Mouse (Mus musculus) limb, embryonic 12.5 days (tissue): ENCODE measurements at regions not wholly inside any gene's neighbourhood (a gene's known extent, or its start where the extent isn't known, plus 50 kb on each side); places are given as distances from the start of the nearest gene placed in this dataset.

Experiments
- ATAC-seq: fragments of 200-750 bp; cut with Nextera tagmentation; 2 replicates; pipeline ENCODE4 v1.8.0; 2017; ENCODE audit warnings: low read depth, moderate TSS enrichment; ENCODE audit not compliant: insufficient number of reproducible peaks, insufficient read depth, low FRiP score, low TSS enrichment
- H3K27ac ChIP-seq: fragments of 300-500 bp; sonication (generic); 2 replicates; pipeline ENCODE4 v1.5.1; 2016; ENCODE audit warnings: mild to moderate bottlenecking, moderate library complexity
- H3K27me3 ChIP-seq: fragments of 300-500 bp; sonication (generic); 2 replicates; pipeline ENCODE4 v1.6.1; 2016; ENCODE audit warnings: mild to moderate bottlenecking, moderate library complexity
- H3K36me3 ChIP-seq: fragments of 300-500 bp; sonication (generic); 2 replicates; pipeline ENCODE4 v1.6.1; 2016; ENCODE audit warnings: mild to moderate bottlenecking, moderate library complexity
- H3K4me1 ChIP-seq: fragments of 300-500 bp; sonication (generic); replicated peaks from 2 replicates; pipeline ENCODE4 v1.6.1; 2016
- H3K4me2 ChIP-seq: fragments of 300-500 bp; sonication (generic); 2 replicates; pipeline ENCODE4 v1.6.1; 2016; ENCODE audit warnings: mild to moderate bottlenecking, moderate library complexity
- H3K4me3 ChIP-seq: fragments of 300-500 bp; sonication (generic); replicated peaks from 2 replicates; pipeline ENCODE4 v1.5.1; 2016; ENCODE audit warnings: mild to moderate bottlenecking
- H3K9ac ChIP-seq: fragments of 300-500 bp; sonication (generic); replicated peaks from 2 replicates; pipeline ENCODE4 v1.6.1; 2016; ENCODE audit warnings: mild to moderate bottlenecking, moderate library complexity
- H3K9me3 ChIP-seq: fragments of 300-500 bp; sonication (generic); 2 replicates; pipeline ENCODE4 v1.6.1; 2016; ENCODE audit warnings: mild to moderate bottlenecking, moderate library complexity
- WGBS: fragments of 180-500 bp; shearing (Covaris S2); methylation state at CpG from one replicate; pipeline ENCODE4 v1.1.7; 2016; 5-methylcytosine and 5-hydroxymethylcytosine counted together

DNA sequence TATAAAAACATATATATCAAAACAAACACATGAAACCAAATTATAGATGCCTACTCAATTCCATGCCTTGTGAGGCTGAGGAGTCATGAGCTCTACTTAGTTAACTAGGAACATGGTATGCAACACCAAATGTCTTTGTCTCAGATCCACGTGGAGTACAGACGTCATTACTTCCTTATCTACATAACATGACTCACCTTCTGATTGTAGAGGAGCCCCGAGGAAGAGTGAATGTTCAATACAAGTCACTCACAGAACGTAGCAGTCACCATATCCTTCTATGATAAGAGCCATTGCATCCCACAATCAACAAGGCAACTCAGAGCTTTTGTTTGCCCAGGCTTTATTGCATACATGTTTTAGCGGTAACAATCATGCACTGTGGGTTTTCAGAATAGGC, 364.6 kb downstream of the Rps29 start:
- Histone ChIP-seq H3K27me3 (no peaks in the 10 kb centered on the region), H3K4me1 (no peaks in the 10 kb centered on the region; the same call in 1 of the 2 replicates), H3K9me3 (no peaks in the 10 kb centered on the region), H3K9ac (no peak overlapping the region), H3K4me3 (no peak overlapping the region), H3K4me2 (no peak overlapping the region), H3K36me3 (no peaks in the 10 kb centered on the region), H3K27ac (no peak overlapping the region)
- no peak for ATAC-seq
- WGBS: 88% methylated on average over 5 of the region's 5 CpGs

GRCm38 (mm10) chr12:68783636-68784035, 375.4 kb downstream of the Rps29 start:
- no peak for ATAC-seq
- no peak overlapping the region for H3K4me3 ChIP-seq
- H3K9ac ChIP-seq: no peak overlapping the region
- H3K36me3 ChIP-seq: no peaks in the 10 kb centered on the region
- H3K27me3 ChIP-seq: no peaks in the 10 kb centered on the region
- WGBS: 89% methylated on average over 4 of the region's 4 CpGs
- H3K27ac ChIP-seq: no peak overlapping the region
- H3K4me1 ChIP-seq: no peaks in the 10 kb centered on the region
- H3K9me3 ChIP-seq: no peaks in the 10 kb centered on the region
- H3K4me2 ChIP-seq: no peak overlapping the region

DNA sequence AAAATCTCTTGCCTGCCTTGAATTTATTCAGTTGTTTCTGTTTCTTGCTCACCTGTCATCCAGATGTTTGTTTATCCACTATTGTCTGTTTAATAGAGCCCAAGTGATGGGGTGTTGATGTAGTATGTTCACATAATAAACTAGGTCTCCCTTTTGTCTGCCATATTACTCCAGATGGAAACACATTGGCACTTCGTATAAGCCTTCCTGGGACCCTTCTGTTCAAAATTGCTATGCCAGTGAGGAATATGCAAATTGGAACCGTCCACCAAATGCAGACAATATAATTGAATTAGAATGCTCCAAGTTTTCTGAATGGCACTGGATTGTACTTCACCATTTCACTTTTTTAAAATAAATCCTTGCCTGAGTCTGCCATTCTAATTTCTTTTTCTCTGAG, 383.5 kb downstream of the Rps29 start:
- no peak overlapping the region for H3K4me2 ChIP-seq
- no peak overlapping the region for H3K4me3 ChIP-seq
- no peak overlapping the region for H3K9ac ChIP-seq
- 74% methylated on average over 2 of the region's 2 CpGs for WGBS
- no peaks in the 10 kb centered on the region for H3K27me3 ChIP-seq
- no peaks in the 10 kb centered on the region for H3K36me3 ChIP-seq
- no peaks in the 10 kb centered on the region for H3K9me3 ChIP-seq
- H3K27ac ChIP-seq: no peak overlapping the region
- no peaks in the 10 kb centered on the region for H3K4me1 ChIP-seq
- ATAC-seq: no peak

GRCm38 (mm10) chr12:68774800-68775199, 384.2 kb downstream of the Rps29 start:
- Histone ChIP-seq H3K9me3 (no peaks in the 10 kb centered on the region), H3K9ac (no peak overlapping the region), H3K27ac (no peak overlapping the region), H3K4me3 (no peak overlapping the region), H3K36me3 (no peaks in the 10 kb centered on the region), H3K4me2 (no peak overlapping the region), H3K27me3 (no peaks in the 10 kb centered on the region), H3K4me1 (no peaks in the 10 kb centered on the region)
- WGBS: 84% methylated on average over 8 of the region's 8 CpGs
- ATAC-seq: no peak

GRCm38 (mm10) chr12:68758263-68759020, 400.5 kb downstream of the Rps29 start:
- H3K4me3 ChIP-seq: no peak overlapping the region
- no peaks in the 10 kb centered on the region for H3K4me1 ChIP-seq
- no peaks in the 10 kb centered on the region for H3K9me3 ChIP-seq
- no peak overlapping the region for H3K27ac ChIP-seq
- H3K27me3 ChIP-seq: no peaks in the 10 kb centered on the region
- 85% methylated on average over 7 of the region's 7 CpGs for WGBS
- no peak overlapping the region for H3K9ac ChIP-seq
- no peak for ATAC-seq
- H3K36me3 ChIP-seq: no peaks in the 10 kb centered on the region
- no peak overlapping the region for H3K4me2 ChIP-seq

GRCm38 (mm10) chr12:68728882-68729281, 430.1 kb downstream of the Rps29 start:
- no peak overlapping the region for H3K4me3 ChIP-seq
- H3K4me2 ChIP-seq: no peak overlapping the region
- no peaks in the 10 kb centered on the region for H3K27me3 ChIP-seq
- no peak for ATAC-seq
- no peaks in the 10 kb centered on the region for H3K9me3 ChIP-seq
- WGBS: 36% methylated on average over 2 of the region's 2 CpGs
- no peak overlapping the region for H3K27ac ChIP-seq
- H3K36me3 ChIP-seq: no peaks in the 10 kb centered on the region
- no peaks in the 10 kb centered on the region for H3K4me1 ChIP-seq
- H3K9ac ChIP-seq: no peak overlapping the region

DNA sequence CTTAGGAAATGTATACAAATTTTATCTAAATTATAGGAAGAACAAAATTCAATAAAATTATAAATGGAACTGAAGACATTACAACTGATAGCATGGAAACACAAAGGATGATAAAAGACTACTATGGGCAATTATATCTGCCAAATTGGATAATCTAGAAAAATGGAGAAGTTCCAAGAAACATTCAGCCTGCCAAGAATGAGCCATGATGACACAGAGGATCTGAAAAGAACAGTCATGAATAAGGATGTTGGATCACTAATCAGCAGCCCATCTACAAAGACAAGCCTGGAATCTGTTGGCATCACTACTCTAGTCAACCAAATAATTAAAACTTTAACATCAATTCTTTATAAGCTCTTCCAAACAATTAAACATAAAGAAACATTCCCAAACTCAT, 440.0 kb downstream of the Rps29 start:
- Histone ChIP-seq H3K9me3 (no peaks in the 10 kb centered on the region), H3K27ac (no peak overlapping the region), H3K4me1 (no peaks in the 10 kb centered on the region), H3K9ac (no peak overlapping the region), H3K4me2 (no peak overlapping the region), H3K27me3 (no peaks in the 10 kb centered on the region), H3K36me3 (no peaks in the 10 kb centered on the region), H3K4me3 (no peak overlapping the region)
- no peak for ATAC-seq

- no peak overlapping the region for H3K27ac ChIP-seq
- no peak overlapping the region for H3K9ac ChIP-seq
- no peak overlapping the region for H3K4me3 ChIP-seq
- no peaks in the 10 kb centered on the region for H3K9me3 ChIP-seq
- 40% methylated on average over 11 of the region's 11 CpGs for WGBS
- no peaks in the 10 kb centered on the region for H3K27me3 ChIP-seq
- no peaks in the 10 kb centered on the region for H3K4me1 ChIP-seq
- H3K4me2 ChIP-seq: no peak overlapping the region
- H3K36me3 ChIP-seq: no peaks in the 10 kb centered on the region
- ATAC-seq: no peak
Measured at GRCm38 (mm10) chr12:68694275-68695267, 464.4 kb downstream of the Rps29 start.

DNA sequence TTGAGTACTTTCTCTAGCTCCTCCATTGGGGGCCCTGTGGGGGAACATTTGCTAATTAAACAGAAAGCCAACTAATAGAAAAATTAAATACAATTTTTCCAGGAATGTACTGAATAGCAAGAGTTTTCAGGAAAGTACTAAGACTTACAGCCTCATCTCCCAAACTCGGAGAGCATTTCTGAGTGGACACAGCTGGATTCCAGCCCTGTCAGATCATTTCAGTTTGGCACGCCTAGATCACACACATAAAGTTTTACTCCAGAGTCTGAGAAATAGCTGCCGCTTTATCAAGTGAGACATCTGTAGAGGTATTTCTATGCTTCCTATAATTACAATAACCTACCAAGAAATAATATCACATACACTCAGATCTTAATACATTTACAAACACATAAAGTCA, 470.7 kb downstream of the Rps29 start:
- WGBS: 76% methylated on average over 3 of the region's 3 CpGs
- Histone ChIP-seq H3K9me3 (no peaks in the 10 kb centered on the region), H3K9ac (no peak overlapping the region), H3K36me3 (no peaks in the 10 kb centered on the region), H3K27me3 (no peaks in the 10 kb centered on the region), H3K4me3 (no peak overlapping the region), H3K4me2 (no peak overlapping the region), H3K4me1 (no peaks in the 10 kb centered on the region), H3K27ac (no peak overlapping the region)
- no peak for ATAC-seq

GRCm38 (mm10) chr12:68683897-68684296, 475.1 kb downstream of the Rps29 start:
- no peak for ATAC-seq
- Histone ChIP-seq H3K27me3 (no peaks in the 10 kb centered on the region), H3K4me3 (no peak overlapping the region), H3K9me3 (no peaks in the 10 kb centered on the region), H3K36me3 (no peaks in the 10 kb centered on the region), H3K27ac (no peak overlapping the region), H3K4me1 (no peaks in the 10 kb centered on the region), H3K9ac (no peak overlapping the region), H3K4me2 (no peak overlapping the region)
- 61% methylated on average over 1 of the region's 1 CpGs for WGBS

DNA sequence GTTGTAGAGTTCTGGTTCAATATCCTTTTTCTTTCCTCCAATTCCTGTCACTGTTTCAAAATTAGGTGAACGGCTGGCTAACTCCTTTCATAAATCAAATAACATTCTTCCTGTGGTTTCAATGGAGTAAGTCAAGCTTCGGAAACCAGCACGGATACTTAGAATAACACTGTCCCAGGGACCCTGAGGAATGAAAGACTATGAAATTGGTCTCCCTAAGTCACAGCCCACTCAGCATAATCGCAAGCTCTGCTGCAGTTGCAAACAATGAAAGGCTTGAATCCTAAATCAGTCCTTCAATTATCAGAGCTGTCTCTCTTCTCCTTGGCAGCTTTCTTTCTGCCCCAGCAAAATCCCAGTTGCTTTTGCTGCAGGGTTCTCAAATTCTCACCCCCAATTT, 475.8 kb downstream of the Rps29 start:
- Histone ChIP-seq H3K27ac (no peak overlapping the region), H3K4me1 (no peaks in the 10 kb centered on the region), H3K4me3 (no peak overlapping the region), H3K9ac (no peak overlapping the region), H3K9me3 (no peaks in the 10 kb centered on the region), H3K36me3 (no peaks in the 10 kb centered on the region), H3K27me3 (no peaks in the 10 kb centered on the region), H3K4me2 (no peak overlapping the region)
- 55% methylated on average over 4 of the region's 4 CpGs for WGBS
- ATAC-seq: no peak
